25 mouse cellular contexts compared by ENCODE assay signal in the genomic region with DNA sequence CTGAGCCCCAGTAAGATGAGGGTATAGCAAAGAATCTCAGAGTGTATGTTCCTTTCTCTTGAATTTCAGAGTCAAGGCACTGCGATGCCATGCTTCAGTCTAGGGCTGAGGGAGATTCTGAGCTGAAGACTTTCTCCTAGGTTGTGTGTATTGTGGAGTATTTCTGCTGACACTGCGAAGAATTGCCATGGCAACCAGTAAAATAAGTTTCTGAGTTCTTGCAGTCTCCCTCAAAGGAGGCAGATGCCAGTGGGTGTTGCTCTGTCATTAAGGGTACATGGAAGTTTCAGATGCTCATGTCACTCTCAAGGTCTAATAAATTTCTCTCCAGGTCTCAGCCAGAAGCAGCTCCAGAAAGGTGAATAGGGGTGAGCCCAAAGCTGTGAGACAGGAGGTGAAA. TPM values are rescaled to one million over a fixed set of nuclear protein-coding genes. Genes with fewer than 3 reads are reported as not detected.
"Had no signal": no experiment of that assay in that cellular context is flagged by ENCODE, and none has a peak within 500 bp of the region (broad histone marks: within the 10 kb centered on the region; RNA-seq: fewer than 3 reads in every experiment).

No protein-coding gene starts in this region.

- ATAC-seq: liver, embryonic 12.5 days; midbrain, embryonic 13.5 days; midbrain, embryonic 16.5 days had no signal

- H3K9me3 ChIP-seq: limb, embryonic 10.5 days; limb, embryonic 13.5 days; liver, embryonic 12.5 days; liver, embryonic 15.5 days; lung, embryonic 15.5 days; midbrain, embryonic 10.5 days; midbrain, embryonic 13.5 days; neural tube, embryonic 13.5 days had no signal

- H3K4me3 ChIP-seq: limb, embryonic 10.5 days; limb, embryonic 13.5 days; liver, embryonic 12.5 days; liver, embryonic 15.5 days; lung, embryonic 15.5 days; megakaryocyte, embryonic 14.5 days; midbrain, embryonic 10.5 days; midbrain, embryonic 13.5 days; myocyte; neural tube, embryonic 13.5 days had no signal

- DNase-seq: kidney, adult 18-20 months; kidney, adult 9 months; kidney, postnatal 14 days; kidney, postnatal 4 days; liver; lung, adult 18-20 months; lung, postnatal 10 days; lung, postnatal 36 days; retina, postnatal 1 day; right cerebral cortex, postnatal 25 days; thymus, adult 18-20 months; thymus, postnatal 36 days had no signal

- H3K4me2 ChIP-seq: limb, embryonic 13.5 days; liver, embryonic 12.5 days; liver, embryonic 15.5 days; lung, embryonic 15.5 days; midbrain, embryonic 13.5 days; neural tube, embryonic 13.5 days had no signal

- H3K9ac ChIP-seq: limb, embryonic 13.5 days; liver, embryonic 12.5 days; liver, embryonic 15.5 days; lung, embryonic 15.5 days; midbrain, embryonic 13.5 days; neural tube, embryonic 13.5 days had no signal

- H3K27me3 ChIP-seq: limb, embryonic 13.5 days; liver, embryonic 15.5 days; lung, embryonic 15.5 days; midbrain, embryonic 13.5 days; neural tube, embryonic 13.5 days had no signal

- H3K27ac ChIP-seq: limb, embryonic 10.5 days; limb, embryonic 13.5 days; liver, embryonic 12.5 days; liver, embryonic 15.5 days; lung, embryonic 15.5 days; midbrain, embryonic 10.5 days; midbrain, embryonic 13.5 days; neural tube, embryonic 13.5 days had no signal

- H3K36me3 ChIP-seq: limb, embryonic 10.5 days; limb, embryonic 13.5 days; liver, embryonic 12.5 days; liver, embryonic 15.5 days; lung, embryonic 15.5 days; midbrain, embryonic 10.5 days; midbrain, embryonic 13.5 days; neural tube, embryonic 13.5 days had no signal

RNA-seq across cellular contexts. Expression of gene Syn3, which starts 3.4 kb away (rescaled TPM):
- total RNA-seq: monocyte, adult 5-6 weeks; neutrophil, adult 5-6 weeks had no signal
